18 mouse cellular contexts compared by ENCODE assay signal in genomic region chr6:115908421-115908982, GRCm38 (mm10). TPM values are rescaled to one million over a fixed set of nuclear protein-coding genes. Genes with fewer than 3 reads are reported as not detected.
DNase-seq lines count a peak whose midpoint lies in the region; ATAC-seq and TF ChIP-seq lines count a peak whose summit lies in the region.
"Had no signal": no experiment of that assay in that cellular context is flagged by ENCODE, and none has a peak within 500 bp of the region (broad histone marks: within the 10 kb centered on the region; RNA-seq: fewer than 3 reads in every experiment).

No protein-coding gene starts in this region.

- peak; percentile 39 for DNase-seq in embryo, embryonic 10 days (ENCODE audit: low spot score)
- no peak for DNase-seq in embryo, embryonic 9.5 days (ENCODE audit: extremely low spot score)
- no peak for DNase-seq in kidney, postnatal 4 days
- no peak for DNase-seq in urinary bladder, adult 2 months (ENCODE audit: low spot score)
- no peak for DNase-seq in cerebellum, postnatal 14 days
- DNase-seq: cerebellum, adult 18-20 months; kidney, adult 9 months had no signal

- H3K36me3 ChIP-seq in kidney, embryonic 15.5 days, result peaks cover 49% of the 10 kb centered on the region
- no peaks in the 10 kb centered on the region for H3K36me3 ChIP-seq in macrophage (ENCODE audit: inconsistent target)

- H3K9ac ChIP-seq in kidney, embryonic 15.5 days, result no peak overlapping the region
- H3K9ac ChIP-seq: limb, embryonic 13.5 days; midbrain, embryonic 12.5 days; neural tube, embryonic 12.5 days had no signal

- H3K4me3 ChIP-seq in kidney, embryonic 15.5 days (replicated peaks), result no peak overlapping the region
- no peak overlapping the region for H3K4me3 ChIP-seq in bone marrow, adult 2 months (replicated peaks; ENCODE audit: control insufficient read depth, low read depth, low read length)
- H3K4me3 ChIP-seq in macrophage (ENCODE audit: inconsistent target), result no peak overlapping the region
- H3K4me3 ChIP-seq: limb, embryonic 13.5 days; midbrain, embryonic 12.5 days; neural tube, embryonic 12.5 days had no signal

- no peak for TF ChIP-seq POLR2A in bone marrow, adult 2 months (IDR thresholded peaks at IDR 0.05; ENCODE audit: borderline replicate concordance, control insufficient read depth, low read depth, low read length)

- H3K4me2 ChIP-seq in kidney, embryonic 15.5 days, result no peak overlapping the region
- H3K4me2 ChIP-seq: limb, embryonic 13.5 days; midbrain, embryonic 12.5 days; neural tube, embryonic 12.5 days had no signal

- WGBS in kidney, embryonic 15.5 days, result 54% methylated on average over 6 of the region's 6 CpGs
- WGBS in bone marrow, adult 2 months, result 37% methylated on average over 6 of the region's 6 CpGs
- 51% methylated on average over 6 of the region's 6 CpGs for WGBS in macrophage (ENCODE audit: missing documents)

- H3K27me3 ChIP-seq in kidney, embryonic 15.5 days, result no peaks in the 10 kb centered on the region
- H3K27me3 ChIP-seq: limb, embryonic 13.5 days; midbrain, embryonic 12.5 days; neural tube, embryonic 12.5 days had no signal

- H3K27ac ChIP-seq in kidney, embryonic 15.5 days, result peak overlapping the region; percentile 60
- H3K27ac ChIP-seq in bone marrow, adult 2 months (ENCODE audit: control insufficient read depth, insufficient read depth, low read depth, low read length, poor library complexity), result peak overlapping the region; percentile 65
- H3K27ac ChIP-seq in macrophage, result peak overlapping the region; percentile 65
- H3K27ac ChIP-seq: limb, embryonic 13.5 days; midbrain, embryonic 12.5 days; neural tube, embryonic 12.5 days had no signal

- no peak for TF ChIP-seq CTCF in bone marrow, adult 2 months (IDR thresholded peaks at IDR 0.05; ENCODE audit: control insufficient read depth, insufficient read depth, low read length)

- ATAC-seq in kidney, embryonic 15.5 days (replicated peaks; ENCODE audit: low FRiP score), result no peak

- H3K9me3 ChIP-seq in kidney, embryonic 15.5 days (replicated peaks), result no peaks in the 10 kb centered on the region
- H3K9me3 ChIP-seq: limb, embryonic 13.5 days; midbrain, embryonic 12.5 days; neural tube, embryonic 12.5 days had no signal

- no peaks in the 10 kb centered on the region for H3K79me2 ChIP-seq in macrophage (ENCODE audit: inconsistent target)

- peaks cover 50% of the 10 kb centered on the region for H3K4me1 ChIP-seq in kidney, embryonic 15.5 days
- H3K4me1 ChIP-seq in bone marrow, adult 2 months (ENCODE audit: control insufficient read depth, insufficient read depth, low read length), result peaks cover 10% of the 10 kb centered on the region
- H3K4me1 ChIP-seq: limb, embryonic 13.5 days had no signal

RNA-seq across cellular contexts. Expression of gene Rho, which starts 23.0 kb away (rescaled TPM):
- polyA plus RNA-seq in kidney, embryonic 15.5 days (2015; fragmentation: Nextera tagmentation; extraction: Ambion mirVana), result 0.10 and 0.14 TPM in 2 replicates
- polyA plus RNA-seq in bone marrow, adult 2 months (2011; ENCODE audit: insufficient read depth, insufficient read length, low replicate concordance, missing spikeins), result not detected in 2 replicates
- 1 to 10 TPM in 6 of 26 experiments, under 1 TPM in 12, not detected in 8; 0.19 to 2.0 (median 0.68) TPM for total RNA-seq in macrophage (2018; cell fraction: chromatin; rRNA removed)
- under 1 TPM in 5 of 26 experiments, not detected in 21; 0.03 to 0.13 (median 0.10) TPM for total RNA-seq in macrophage (2018; cell fraction: cytosol; rRNA removed)
- 1 to 10 TPM in 5 of 26 experiments, under 1 TPM in 14, not detected in 7; 0.16 to 1.2 (median 0.54) TPM for total RNA-seq in macrophage (2018; cell fraction: nucleus; rRNA removed)
- not detected in 3 replicates for polyA plus RNA-seq in macrophage (2018)
- polyA plus RNA-seq in urinary bladder, adult 2 months (2012; rRNA removed), result 0.44 and 0.66 TPM in 2 replicates
- polyA plus RNA-seq: midbrain, embryonic 12.5 days had no signal

RNA-seq across cellular contexts. Expression of gene H1foo, which starts 36.2 kb away (rescaled TPM):
- not detected in 2 replicates for polyA plus RNA-seq in kidney, embryonic 15.5 days (2015; fragmentation: Nextera tagmentation; extraction: Ambion mirVana)
- not detected in 2 replicates for polyA plus RNA-seq in bone marrow, adult 2 months (2011; ENCODE audit: insufficient read depth, insufficient read length, low replicate concordance, missing spikeins)
- total RNA-seq in macrophage (2018; cell fraction: chromatin; rRNA removed), result 1 to 10 TPM in 1 of 26 experiments, not detected in 25; 1.4 TPM
- under 1 TPM in 3 of 26 experiments, not detected in 23; 0.14 to 0.42 (median 0.19) TPM for total RNA-seq in macrophage (2018; cell fraction: cytosol; rRNA removed)
- under 1 TPM in 1 of 26 experiments, not detected in 25; 0.76 TPM for total RNA-seq in macrophage (2018; cell fraction: nucleus; rRNA removed)
- not detected in 3 replicates for polyA plus RNA-seq in macrophage (2018)
- not detected in 2 replicates for polyA plus RNA-seq in urinary bladder, adult 2 months (2012; rRNA removed)
- total RNA-seq: gastrocnemius, adult 18-20 months; hematopoietic stem cell, adult 5-6 weeks; layer of hippocampus, postnatal 14 days had no signal
- polyA plus RNA-seq: embryonic facial prominence, embryonic 11.5 days; forebrain, embryonic 11.5 days; limb, embryonic 13.5 days; midbrain, embryonic 12.5 days; neural tube, embryonic 12.5 days had no signal

RNA-seq across cellular contexts. Expression of gene Ift122, which starts 55.2 kb away (rescaled TPM):
- 32.0 and 36.9 TPM in 2 replicates for polyA plus RNA-seq in kidney, embryonic 15.5 days (2015; fragmentation: Nextera tagmentation; extraction: Ambion mirVana)
- 0.83 and 3.6 TPM in 2 replicates for polyA plus RNA-seq in bone marrow, adult 2 months (2011; ENCODE audit: insufficient read depth, insufficient read length, low replicate concordance, missing spikeins)
- 10 to 100 TPM in 25 of 26 experiments, 1 to 10 TPM in 1; 7.8 to 51.2 (median 33.7) TPM for total RNA-seq in macrophage (2018; cell fraction: chromatin; rRNA removed)
- total RNA-seq in macrophage (2018; cell fraction: cytosol; rRNA removed), result 1 to 10 TPM; 4.5 to 8.2 (median 6.4) TPM
- total RNA-seq in macrophage (2018; cell fraction: nucleus; rRNA removed), result 10 to 100 TPM in 20 of 26 experiments, 1 to 10 TPM in 6; 5.9 to 35.6 (median 13.3) TPM
- polyA plus RNA-seq in macrophage (2018), result 3.6 to 9.3 TPM (median 6.3 TPM) in 3 replicates
- 12.8 and 13.7 TPM in 2 replicates for polyA plus RNA-seq in urinary bladder, adult 2 months (2012; rRNA removed)

RNA-seq across cellular contexts. Expression of gene Mbd4, which starts 55.3 kb away (rescaled TPM):
- polyA plus RNA-seq in kidney, embryonic 15.5 days (2015; fragmentation: Nextera tagmentation; extraction: Ambion mirVana), result 21.3 and 21.7 TPM in 2 replicates
- 9.4 and 11.3 TPM in 2 replicates for polyA plus RNA-seq in bone marrow, adult 2 months (2011; ENCODE audit: insufficient read depth, insufficient read length, low replicate concordance, missing spikeins)
- 10 to 100 TPM in 16 of 26 experiments, 1 to 10 TPM in 10; 1.9 to 39.9 (median 14.4) TPM for total RNA-seq in macrophage (2018; cell fraction: chromatin; rRNA removed)
- total RNA-seq in macrophage (2018; cell fraction: cytosol; rRNA removed), result 1 to 10 TPM; 1.4 to 7.7 (median 4.6) TPM
- 10 to 100 TPM in 13 of 26 experiments, 1 to 10 TPM in 13; 1.5 to 33.5 (median 10.7) TPM for total RNA-seq in macrophage (2018; cell fraction: nucleus; rRNA removed)
- 4.7 to 9.4 TPM (median 5.9 TPM) in 3 replicates for polyA plus RNA-seq in macrophage (2018)
- 4.4 and 5.0 TPM in 2 replicates for polyA plus RNA-seq in urinary bladder, adult 2 months (2012; rRNA removed)
